Mouse (Mus musculus) liver, adult (tissue): ENCODE measurements around the gene Npcd.

ENCODE experiments used
- GATA4 ChIP-seq: IDR thresholded peaks from 2 replicates; pipeline ENCODE4 v1.6.1; 2014; ENCODE audit warnings: mild to moderate bottlenecking, low read length; ENCODE audit not compliant: insufficient replicate concordance

Npcd gene

DNA sequence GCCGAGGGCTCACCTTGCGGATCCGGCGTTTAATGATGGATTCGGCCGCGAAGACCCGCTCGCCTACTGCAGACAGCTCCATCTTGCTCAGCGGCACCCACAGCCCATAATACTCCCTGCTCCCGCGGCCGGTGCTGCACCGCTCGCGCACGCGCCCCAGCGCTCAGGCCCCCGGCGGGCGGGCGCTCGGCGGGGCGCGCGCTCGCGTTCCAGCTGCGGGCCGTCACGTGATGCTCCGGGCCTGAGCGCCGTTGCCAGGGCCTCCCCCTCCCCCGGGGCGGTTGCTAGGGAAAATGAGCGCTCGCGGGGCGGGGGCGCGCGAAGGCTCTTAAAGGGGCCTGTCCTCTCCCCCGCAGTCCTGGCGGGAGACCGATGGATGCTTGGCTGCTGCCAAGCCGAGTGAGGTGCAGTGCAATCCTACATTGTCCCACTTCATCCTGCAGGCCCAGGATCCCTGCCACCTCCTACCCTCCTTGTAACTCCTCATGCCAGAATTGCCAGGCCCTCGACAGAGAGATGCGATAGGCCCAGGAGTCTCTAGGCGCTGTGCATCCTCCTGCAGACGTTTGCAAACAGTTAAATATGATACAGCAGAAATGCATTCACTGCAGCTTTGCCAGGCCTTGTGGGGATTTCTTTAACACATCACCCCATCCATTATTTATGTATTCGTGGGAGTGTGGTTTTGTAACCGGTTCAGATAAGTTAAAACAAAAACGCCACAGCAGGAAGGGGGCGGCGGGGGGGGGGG is at the start of gene Npcd, which contains the start of gene Cbx6:
Npcd (minus strand) TSS at position 108 of the 751 bp plus-strand sequence.
Cbx6 (minus strand) TSS at position 559 of the 751 bp plus-strand sequence.
- no peak for TF ChIP-seq GATA4

DNA sequence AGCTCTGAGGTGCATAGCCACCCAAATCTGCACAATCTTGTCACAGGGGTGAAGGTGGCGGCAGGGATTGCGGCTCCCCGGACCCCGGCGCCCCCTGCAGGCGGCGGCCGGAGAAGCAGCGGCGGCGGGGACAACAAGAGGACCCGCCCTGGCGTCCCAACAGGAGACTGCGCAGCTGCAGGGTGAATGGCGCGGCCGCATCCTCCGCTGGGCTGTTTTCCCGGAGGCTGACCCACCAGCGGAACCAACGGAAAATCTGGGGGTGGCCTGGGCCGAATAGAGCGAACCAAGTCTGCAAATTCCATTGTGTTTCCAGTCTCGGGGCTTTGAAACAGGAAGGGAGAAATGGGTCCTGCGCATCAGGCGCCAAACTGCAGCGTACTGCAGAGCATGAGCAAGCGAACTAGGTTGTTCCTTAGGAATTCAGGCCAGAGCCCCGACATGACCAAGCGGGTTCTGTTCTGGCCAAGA is 49.4 kb upstream of the Npcd start:
- no peak for TF ChIP-seq GATA4

DNA sequence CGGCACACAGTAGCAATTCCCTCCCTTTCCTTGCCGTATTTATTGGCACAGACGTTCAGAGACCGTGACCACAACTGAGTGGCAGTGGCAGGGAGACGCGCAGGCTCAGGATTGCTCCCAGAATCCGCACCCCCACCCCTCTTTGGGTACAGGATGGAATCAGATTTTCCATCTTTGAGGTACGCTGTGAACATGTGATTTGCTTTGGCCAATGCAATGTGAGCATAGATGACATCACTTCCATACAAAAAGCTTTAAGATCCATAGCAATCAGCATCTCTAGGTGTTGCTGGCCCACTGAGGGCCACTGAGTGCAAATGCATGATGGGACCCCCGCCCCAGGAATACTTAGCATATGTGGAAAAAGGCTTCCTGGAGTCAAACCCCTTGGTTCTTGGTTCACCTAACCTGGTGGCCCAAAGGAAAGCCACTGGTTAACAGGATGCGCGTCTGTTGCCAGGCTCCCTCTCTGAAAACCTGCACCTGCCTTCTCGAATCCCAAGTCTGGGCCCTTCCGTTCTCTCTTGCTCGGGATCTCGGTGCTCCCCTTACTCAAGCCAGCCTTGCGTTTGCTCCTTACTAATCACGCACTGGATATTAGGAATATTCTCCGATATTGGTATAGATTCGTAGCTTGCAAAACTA is 48.7 kb upstream of the Npcd start:
- TF ChIP-seq GATA4, result no peak

DNA sequence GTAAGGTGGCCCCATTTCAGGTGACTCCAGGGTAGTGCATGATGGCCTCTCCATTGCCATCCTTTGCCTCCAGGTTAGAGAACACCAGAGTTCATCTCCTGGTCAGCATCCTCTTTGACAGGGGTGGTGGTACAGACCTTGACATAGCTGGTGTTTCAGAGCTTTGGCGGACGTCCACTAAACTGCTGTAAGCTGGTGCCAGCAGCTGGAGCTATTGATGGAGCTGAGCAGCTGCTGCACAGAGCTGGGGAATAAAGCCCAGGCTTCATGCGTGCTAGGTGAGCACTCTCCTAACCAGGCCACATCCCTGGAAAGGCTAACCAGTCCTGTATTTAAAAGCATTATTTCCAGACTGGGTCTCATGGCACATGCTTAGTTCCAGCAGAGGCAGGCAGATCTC is 46.4 kb upstream of the Npcd start:
- no peak for TF ChIP-seq GATA4

DNA sequence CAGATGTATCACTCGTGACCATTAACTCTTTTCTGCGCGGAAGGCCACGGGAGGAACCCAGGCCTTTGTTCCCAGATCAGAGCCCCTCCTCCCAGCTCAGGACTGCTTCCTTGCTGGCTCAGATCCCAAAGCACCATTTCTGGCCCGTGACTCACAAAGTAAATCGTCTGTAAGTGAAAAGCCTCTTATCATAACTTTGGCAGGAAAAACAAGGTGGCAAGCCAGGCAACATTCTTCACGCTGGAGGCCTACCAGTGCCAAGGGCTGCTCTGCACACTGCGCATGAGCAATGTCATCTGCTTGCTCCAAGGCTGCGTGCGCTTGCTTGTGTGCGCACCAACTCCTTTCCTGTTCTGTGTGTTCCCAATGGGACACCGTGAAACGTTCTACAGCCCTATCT is 45.3 kb upstream of the Npcd start:
- TF ChIP-seq GATA4, result peak; percentile 54; the same call in 1 of the 2 replicates

DNA sequence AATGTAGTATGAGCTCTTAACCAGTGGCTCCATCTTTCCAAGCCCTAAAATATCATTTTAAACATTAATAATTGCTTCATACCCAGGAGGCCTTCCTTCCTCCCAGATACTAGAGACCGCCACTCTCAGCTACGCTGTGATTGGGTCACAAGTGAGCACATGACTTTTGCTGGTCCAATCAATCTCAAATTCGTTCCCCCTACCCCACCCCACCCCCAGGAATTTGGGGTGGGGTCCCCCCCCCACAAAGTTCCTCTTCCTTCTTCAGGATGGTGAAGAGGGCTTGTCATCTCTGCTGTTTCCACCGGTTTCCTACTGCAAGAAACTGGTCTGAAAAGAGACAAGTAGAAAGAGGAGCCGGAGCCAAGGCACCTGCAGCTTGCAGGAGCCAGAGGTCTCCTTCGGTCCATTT is 44.7 kb upstream of the Npcd start:
- no peak for TF ChIP-seq GATA4

DNA sequence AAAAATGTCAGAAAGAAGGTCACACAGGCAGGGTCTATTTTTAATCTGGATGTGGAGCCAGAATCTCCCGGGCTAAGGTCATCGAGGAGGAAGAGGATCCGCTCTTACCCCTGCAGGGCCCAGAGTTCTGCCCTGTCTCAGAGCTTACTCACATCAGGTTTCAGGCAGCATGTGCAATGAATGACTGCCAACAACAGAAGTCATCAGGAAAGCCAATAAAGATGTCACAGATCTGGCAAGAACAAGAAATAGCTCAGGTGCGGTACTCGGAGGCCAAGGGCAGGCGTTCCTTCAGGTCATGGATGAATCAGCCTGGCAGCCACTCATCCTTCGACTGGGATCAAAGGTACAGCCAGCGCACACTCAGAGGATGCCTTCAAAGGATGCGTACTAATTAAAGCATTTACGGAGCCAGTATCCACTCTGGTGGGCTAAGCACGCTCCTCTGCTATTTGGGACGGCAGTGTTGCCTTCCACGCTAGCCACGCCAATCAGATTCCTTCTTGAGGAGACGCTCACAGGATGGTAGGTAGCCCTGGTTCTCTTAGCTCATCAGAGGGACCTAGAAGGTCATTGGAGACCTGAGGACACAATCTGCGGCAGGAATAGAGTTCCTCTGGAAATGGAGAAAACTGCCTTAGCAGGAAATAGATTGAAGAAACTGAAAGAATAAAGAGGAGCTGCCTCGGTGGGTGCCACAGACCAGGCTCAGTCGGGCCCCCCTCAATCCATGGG is 41.4 kb upstream of the Npcd start:
- no peak for TF ChIP-seq GATA4

DNA sequence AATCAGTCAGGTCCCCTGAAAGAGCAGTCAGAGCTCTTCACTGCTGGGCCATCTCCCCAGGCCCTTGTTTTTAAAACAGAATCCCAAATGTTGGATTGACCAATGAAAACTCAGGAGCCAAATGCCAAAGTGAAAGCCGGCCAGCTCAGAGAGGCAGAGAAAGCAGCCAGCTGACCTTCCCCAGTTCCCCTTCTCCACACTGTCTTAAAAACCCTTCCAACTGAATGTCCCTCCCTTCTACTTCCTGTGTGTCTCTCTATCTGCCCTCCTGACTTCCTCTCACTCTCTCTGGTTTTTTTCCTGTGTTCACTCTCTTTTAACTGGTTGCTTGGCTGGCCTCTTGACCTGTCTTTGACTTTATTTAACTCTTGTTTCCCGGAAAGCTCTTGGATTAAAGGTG is 40.0 kb upstream of the Npcd start:
- no peak for TF ChIP-seq GATA4

DNA sequence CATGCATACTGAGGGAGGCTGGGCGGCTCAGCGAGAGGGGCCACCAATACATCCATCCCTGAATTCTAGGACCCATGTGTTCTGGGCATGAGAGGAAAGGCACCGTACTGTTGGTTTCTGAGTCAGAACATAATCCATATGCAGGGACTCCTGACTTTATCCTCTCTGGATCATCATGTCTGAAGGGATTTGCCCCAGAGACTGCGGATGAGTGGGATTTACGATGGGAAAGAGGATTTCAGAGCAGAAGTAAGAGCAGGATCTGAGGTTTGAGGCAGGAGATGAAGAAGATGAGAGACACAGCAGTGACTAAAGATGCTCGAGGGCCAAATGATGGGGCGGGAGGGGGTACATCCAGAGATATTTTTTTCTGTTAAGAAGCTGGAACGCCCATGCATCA is 39.5 kb upstream of the Npcd start:
- TF ChIP-seq GATA4, result no peak

DNA sequence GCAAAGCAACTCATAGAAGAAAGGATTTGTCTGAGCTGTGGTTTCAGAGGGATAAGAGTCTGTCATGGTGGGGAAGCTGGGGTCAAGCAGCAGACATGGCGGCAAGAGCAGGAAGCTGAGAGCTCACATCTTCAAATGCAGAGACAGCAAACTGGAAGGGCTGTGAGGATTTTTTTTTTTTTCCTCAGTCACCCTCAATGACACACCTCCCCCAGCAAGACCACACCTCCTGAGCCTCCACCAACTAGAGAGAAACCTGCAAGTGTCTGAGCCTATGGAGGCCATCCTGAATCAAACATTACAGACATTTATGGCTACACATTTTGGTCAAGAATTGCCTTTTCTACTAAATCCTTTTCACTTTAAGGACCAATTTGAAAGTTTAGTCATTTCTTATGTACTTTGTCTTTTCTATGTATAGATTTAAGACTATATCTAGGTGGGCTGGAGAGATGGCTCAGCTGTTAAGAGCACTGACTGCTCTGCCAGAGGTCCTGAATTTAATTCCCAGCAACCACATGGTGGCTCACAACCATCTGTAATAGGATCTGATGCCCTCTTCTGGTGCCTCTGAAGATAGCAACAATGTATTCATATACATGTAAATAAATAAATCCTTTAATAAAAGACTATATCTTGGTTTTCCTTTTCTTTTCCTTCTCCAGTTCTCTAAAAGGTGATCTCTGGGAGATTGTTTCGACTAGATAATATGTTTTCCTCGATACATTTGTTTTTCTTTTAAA is 33.4 kb upstream of the Npcd start:
- no peak for TF ChIP-seq GATA4

DNA sequence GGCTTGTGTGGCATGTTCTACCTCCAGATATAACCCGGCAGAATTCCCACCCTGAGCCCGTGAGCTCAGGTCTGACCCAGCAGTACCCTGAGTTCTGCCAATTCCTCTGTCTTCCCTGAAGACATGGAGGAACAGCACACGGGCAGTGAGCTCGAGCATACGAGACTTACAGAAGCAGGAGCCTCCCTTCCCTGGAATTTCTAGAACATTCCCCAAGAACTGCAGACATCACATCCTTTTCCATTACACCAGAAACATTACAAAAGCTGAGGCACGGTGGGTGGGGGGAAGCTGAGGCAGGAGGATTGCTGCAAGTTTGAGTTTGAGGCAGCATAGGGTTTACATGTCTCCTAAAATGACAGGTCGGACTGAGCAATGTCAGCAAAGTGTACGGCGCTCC is 25.8 kb upstream of the Npcd start:
- TF ChIP-seq GATA4, result no peak

DNA sequence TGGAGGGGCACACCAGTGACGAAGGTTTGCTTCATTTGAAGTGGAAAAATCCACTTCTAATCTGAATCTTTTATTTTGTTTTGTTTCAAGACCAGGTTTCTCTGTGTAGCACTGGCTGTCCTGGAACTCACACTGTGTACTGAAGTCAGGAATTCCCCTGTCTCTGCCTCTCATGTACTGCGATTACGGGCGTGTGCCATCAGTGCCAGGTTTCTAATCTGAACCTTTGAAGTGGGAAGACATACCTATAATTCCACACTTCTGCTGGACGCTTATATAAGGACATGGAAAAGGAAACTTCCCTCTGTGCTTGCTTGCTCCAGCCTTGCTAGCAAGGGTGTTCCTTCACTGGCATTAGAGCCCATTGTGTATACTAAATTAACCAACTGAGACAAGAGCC is 24.9 kb upstream of the Npcd start:
- no peak for TF ChIP-seq GATA4

DNA sequence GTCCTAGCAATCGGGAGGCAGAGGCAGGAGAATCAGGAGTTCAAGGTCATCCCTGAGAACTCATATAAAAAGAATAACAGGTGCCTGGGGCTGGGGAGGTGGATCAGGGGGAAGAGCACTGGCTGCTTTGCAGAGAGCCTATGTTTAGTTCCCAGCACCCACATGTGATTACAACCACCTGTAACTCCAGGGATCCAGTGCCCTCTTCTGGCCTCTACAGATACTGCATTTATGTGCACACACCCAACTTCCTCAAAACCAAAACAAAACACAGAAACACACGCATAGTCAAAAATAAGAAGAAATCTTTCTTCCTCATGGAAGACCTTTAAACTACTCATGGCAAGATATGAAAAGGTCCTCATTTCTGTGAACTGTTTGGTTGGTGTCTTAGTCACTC is 16.1 kb upstream of the Npcd start:
- no peak for TF ChIP-seq GATA4

DNA sequence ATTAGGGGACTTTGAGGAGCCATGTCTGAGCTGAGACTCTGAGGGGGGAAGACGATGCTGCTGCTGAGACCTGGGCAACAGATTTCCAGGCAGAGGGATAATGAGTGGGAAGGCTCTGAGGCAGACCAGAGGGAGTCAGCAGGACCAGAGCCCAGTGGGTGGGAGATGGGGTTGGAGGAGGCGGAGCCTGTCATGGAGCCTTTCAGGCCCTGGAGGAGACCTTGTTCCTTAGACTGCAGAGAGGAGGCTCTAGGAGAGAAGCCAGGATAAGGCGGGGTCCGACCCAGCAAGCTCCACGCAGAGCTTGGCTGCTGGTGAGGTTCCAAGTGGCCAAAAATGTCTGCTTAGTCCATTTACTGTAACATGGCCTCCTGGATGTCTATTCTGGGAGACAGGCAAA is 13.1 kb upstream of the Npcd start:
- no peak for TF ChIP-seq GATA4

DNA sequence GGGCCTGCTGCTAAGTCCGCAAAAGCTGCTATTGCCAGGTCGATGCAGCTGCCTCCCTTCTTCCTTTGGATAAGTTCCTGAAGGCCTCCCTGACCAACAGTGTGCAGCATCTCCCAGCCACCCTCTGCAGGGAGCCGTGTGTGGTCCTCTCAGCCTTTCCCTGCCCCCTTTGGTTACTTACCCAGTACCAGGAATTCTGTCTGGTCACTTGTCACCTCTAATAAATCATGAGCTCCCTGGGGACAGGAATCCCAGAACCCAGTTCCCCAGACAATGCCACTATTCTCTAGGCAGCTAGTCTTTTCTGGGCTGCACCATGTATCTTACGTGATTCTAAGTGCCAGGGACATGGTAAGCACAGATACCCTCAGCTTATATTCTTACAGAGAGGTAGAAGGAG is 11.9 kb upstream of the Npcd start:
- no peak for TF ChIP-seq GATA4

DNA sequence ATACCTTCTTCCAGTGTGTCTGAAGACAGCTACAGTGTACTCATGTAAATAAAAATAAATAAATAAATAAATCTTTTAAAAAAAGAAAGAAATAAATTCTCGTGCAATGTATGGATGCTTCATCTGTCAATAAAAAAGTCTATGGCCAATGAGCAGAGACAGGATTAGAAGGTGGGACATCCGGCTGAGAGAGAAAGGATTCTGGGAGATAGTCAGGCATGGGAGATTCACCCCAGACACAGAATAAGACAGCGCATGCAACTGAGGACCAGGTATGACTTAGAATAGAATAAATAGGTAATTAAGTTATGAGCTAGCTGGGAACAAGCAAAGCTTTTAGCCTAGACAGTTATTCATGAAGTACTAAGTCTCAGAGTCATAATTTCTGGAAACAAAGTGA is 8.9 kb upstream of the Npcd start:
- no peak for TF ChIP-seq GATA4

DNA sequence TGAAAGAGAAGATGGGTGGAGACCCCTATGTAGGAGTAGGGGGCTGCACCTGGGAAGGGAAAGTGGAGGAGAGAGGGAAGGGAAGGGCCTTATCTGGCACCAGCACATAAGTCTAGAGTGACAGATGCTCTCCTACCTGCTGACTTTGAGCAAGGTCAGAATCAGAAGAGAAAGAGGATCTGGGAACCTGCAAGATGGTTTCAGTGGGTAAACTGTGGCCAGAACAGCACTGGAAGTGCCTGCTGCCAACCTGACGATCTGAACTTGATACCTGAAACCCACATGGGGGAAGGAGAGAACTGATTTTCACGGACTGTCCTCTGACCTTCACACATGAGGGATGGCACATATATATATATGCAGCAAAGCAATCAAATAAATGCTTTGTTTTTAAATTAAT is 6.2 kb upstream of the Npcd start:
- no peak for TF ChIP-seq GATA4
